Mouse (Mus musculus) monocyte, adult 2 months (primary cell): ENCODE data around the gene Fam160a2.

Experiments used
- DNase-seq, 2 experiments: peaks; one replicate each; pipeline ENCODE4 v3.0.0; 2022; ENCODE audit warnings: low spot score in 2 of 2, low read depth in 1 of 2

The Fam160a2 gene

GRCm38 (mm10) chr7:105399935-105400624, at the start of gene Fam160a2:
Gene Fam160a2 (minus strand): TSS chr7:105400054.
- peak; percentile 94 to 95 for DNase-seq

GRCm38 (mm10) chr7:105445076-105445475, 45.2 kb upstream of the Fam160a2 start:
- no peak for DNase-seq

- no peak for DNase-seq
Observed at GRCm38 (mm10) chr7:105441426-105441825, 41.6 kb upstream of the Fam160a2 start.

GRCm38 (mm10) chr7:105437979-105438772, 38.3 kb upstream of the Fam160a2 start:
- DNase-seq, result no peak

- DNase-seq, result no peak
Observed at GRCm38 (mm10) chr7:105434798-105435197, 34.9 kb upstream of the Fam160a2 start.

GRCm38 (mm10) chr7:105433859-105434258, 34.0 kb upstream of the Fam160a2 start:
- no peak for DNase-seq

- DNase-seq, result no peak
Observed at GRCm38 (mm10) chr7:105432058-105432457, 32.2 kb upstream of the Fam160a2 start.

- DNase-seq, result no peak
Observed at GRCm38 (mm10) chr7:105426051-105426450, 26.2 kb upstream of the Fam160a2 start.

- no peak for DNase-seq
Observed at GRCm38 (mm10) chr7:105425424-105426043, 25.7 kb upstream of the Fam160a2 start, which contains the start of gene Cckbr. Gene Cckbr (plus strand): TSS chr7:105425731.

GRCm38 (mm10) chr7:105424368-105424767, 24.5 kb upstream of the Fam160a2 start:
- DNase-seq, result no peak

GRCm38 (mm10) chr7:105420903-105421302, 21.0 kb upstream of the Fam160a2 start:
- no peak for DNase-seq

GRCm38 (mm10) chr7:105418106-105418505, 18.3 kb upstream of the Fam160a2 start:
- no peak for DNase-seq

- no peak for DNase-seq
Observed at GRCm38 (mm10) chr7:105416529-105416928, 16.7 kb upstream of the Fam160a2 start.

GRCm38 (mm10) chr7:105414385-105414784, 14.5 kb upstream of the Fam160a2 start:
- no peak for DNase-seq

- peak in 1 of 2 experiments; percentile 34 for DNase-seq
Observed at GRCm38 (mm10) chr7:105411874-105412632, 12.2 kb upstream of the Fam160a2 start.

- DNase-seq, result no peak
Observed at GRCm38 (mm10) chr7:105406322-105406721, 6.5 kb upstream of the Fam160a2 start.

GRCm38 (mm10) chr7:105404268-105404667, 4.4 kb upstream of the Fam160a2 start, which contains the start of gene Cnga4:
Gene Cnga4 (plus strand): TSS chr7:105404568.
- no peak for DNase-seq

GRCm38 (mm10) chr7:105399058-105399934, 558 bp downstream of the Fam160a2 start:
- DNase-seq, result peak; percentile 1 to 6

GRCm38 (mm10) chr7:105396126-105396525, 3.7 kb downstream of the Fam160a2 start:
- no peak for DNase-seq
